Mouse (Mus musculus) thymus, adult 2 months (tissue): ENCODE data around the gene Rab12. TPM values are rescaled to one million over a fixed set of nuclear protein-coding genes. Genes with fewer than 3 reads are reported as not detected.
A peak's percentile ranks its signal among the peaks of the same experiment; 100 is the strongest.
"Not testable (repeated sequence)": the region's sequence is repeated elsewhere in the genome, so short reads cannot be mapped to it uniquely, and the experiment has no call there.

Experiments used
- DNase-seq: peaks from one replicate; pipeline ENCODE4 v3.0.0; 2021
- H3K27ac ChIP-seq: fragments of 200-500 bp; 2 replicates; pipeline ENCODE4 v1.5.1; 2012; ENCODE audit warnings: low read length, control low read depth; ENCODE audit not compliant: control insufficient read depth, insufficient read depth
- H3K27me3 ChIP-seq: fragments of 200-500 bp; 2 replicates; pipeline ENCODE4 v1.6.1; 2012; ENCODE audit warnings: mild to moderate bottlenecking, low read length, moderate library complexity, mixed read lengths; ENCODE audit not compliant: control insufficient read depth, insufficient read depth
- H3K36me3 ChIP-seq: fragments of 200-500 bp; 2 replicates; pipeline ENCODE4 v1.6.1; 2012; ENCODE audit warnings: mild to moderate bottlenecking, low read length, moderate library complexity; ENCODE audit not compliant: control insufficient read depth, insufficient read depth
- H3K4me1 ChIP-seq: fragments of 200-500 bp; replicated peaks from 2 replicates; pipeline ENCODE4 v1.6.1; 2012; ENCODE audit warnings: low read length; ENCODE audit not compliant: control insufficient read depth, insufficient read depth
- H3K4me3 ChIP-seq: fragments of 200-500 bp; 2 replicates; pipeline ENCODE4 v1.5.1; 2012; ENCODE audit warnings: mild to moderate bottlenecking, low read length, control low read depth, moderate library complexity; ENCODE audit not compliant: control insufficient read depth, insufficient read depth
- CTCF ChIP-seq: fragments of 200-500 bp; IDR thresholded peaks from 2 replicates; pipeline ENCODE4 v1.5.1; 2012; ENCODE audit warnings: mild to moderate bottlenecking, control low read depth, low read length, moderate library complexity, borderline replicate concordance; ENCODE audit not compliant: control insufficient read depth, poor library complexity, insufficient read depth; ENCODE audit errors: extremely low read depth
- POLR2A ChIP-seq: fragments of 200-500 bp; IDR thresholded peaks from 2 replicates; pipeline ENCODE4 v1.6.1; 2012; ENCODE audit warnings: mild to moderate bottlenecking, low read length, control low read depth, moderate library complexity; ENCODE audit not compliant: control insufficient read depth, poor library complexity, insufficient read depth; ENCODE audit errors: extremely low read depth
- WGBS: fragments of 180-500 bp; shearing (Covaris S2); methylation state at CpG from one replicate; pipeline ENCODE4 v1.1.7; 2018; 5-methylcytosine and 5-hydroxymethylcytosine counted together
- polyA plus RNA-seq: library from polyadenylated mRNA; depleted of rRNA; stranded (reverse); fragments of >200 nt; gene quantifications from 2 replicates; pipeline ENCODE4 v1.2.3, GENCODE M21; 2012

Gene Rab12
- polyA plus RNA-seq, 1 experiment: 23.2 TPM

- WGBS: 93% methylated on average over 5 of the region's 5 CpGs
- no peaks in the 10 kb centered on the region for H3K27me3 ChIP-seq
- TF ChIP-seq CTCF (no peak), POLR2A (no peak)
- H3K36me3 ChIP-seq: no peaks in the 10 kb centered on the region
- no peak overlapping the region for H3K4me3 ChIP-seq
- no peaks in the 10 kb centered on the region for H3K4me1 ChIP-seq
- DNase-seq: no peak
- H3K27ac ChIP-seq: no peak overlapping the region
Observed at GRCm38 (mm10) chr17:66550486-66550885, 31.0 kb upstream of the Rab12 start.

- Histone ChIP-seq H3K27ac (no peak overlapping the region), H3K4me1 (no peaks in the 10 kb centered on the region), H3K4me3 (no peak overlapping the region), H3K36me3 (no peaks in the 10 kb centered on the region), H3K27me3 (no peaks in the 10 kb centered on the region)
- TF ChIP-seq CTCF: no peak
- no peak for TF ChIP-seq POLR2A
- 70% methylated on average over 1 of the region's 1 CpGs for WGBS
- DNase-seq: no peak
Observed at GRCm38 (mm10) chr17:66532285-66532684, 12.8 kb upstream of the Rab12 start.

GRCm38 (mm10) chr17:66523396-66523795 lies 3.9 kb upstream of the Rab12 start:
- peaks cover 8% of the 10 kb centered on the region for H3K4me1 ChIP-seq
- DNase-seq: no peak
- H3K36me3 ChIP-seq: no peaks in the 10 kb centered on the region
- H3K4me3 ChIP-seq: no peak overlapping the region
- 89% methylated on average over 5 of the region's 5 CpGs for WGBS
- H3K27me3 ChIP-seq: no peaks in the 10 kb centered on the region
- no peak for TF ChIP-seq CTCF
- TF ChIP-seq POLR2A: no peak
- H3K27ac ChIP-seq: no peak overlapping the region

GRCm38 (mm10) chr17:66522631-66523030 lies 3.1 kb upstream of the Rab12 start:
- peaks cover 11% of the 10 kb centered on the region for H3K4me1 ChIP-seq
- not testable (repeated sequence) for H3K27me3 ChIP-seq, H3K36me3 ChIP-seq, H3K27ac ChIP-seq, H3K4me3 ChIP-seq, DNase-seq
- 88% methylated on average over 1 of the region's 1 CpGs for whole genome bisulfite sequencing

GRCm38 (mm10) chr17:66518877-66519553 lies 514 bp downstream of the Rab12 start:
- no peaks in the 10 kb centered on the region for H3K36me3 ChIP-seq
- TF ChIP-seq CTCF (no peak), POLR2A (no peak)
- H3K4me3 ChIP-seq: peak overlapping the region; percentile 88
- H3K4me1 ChIP-seq: peaks cover 11% of the 10 kb centered on the region
- no peaks in the 10 kb centered on the region for H3K27me3 ChIP-seq
- H3K27ac ChIP-seq: no peak overlapping the region
- no peak for DNase-seq
- under 1% methylated on average over 57 of the region's 57 CpGs for WGBS

GRCm38 (mm10) chr17:66516953-66517352 lies 2.6 kb downstream of the Rab12 start:
- TF ChIP-seq POLR2A (no peak), CTCF (no peak)
- Histone ChIP-seq H3K4me3 (no peak overlapping the region), H3K4me1 (peaks cover 14% of the 10 kb centered on the region), H3K36me3 (no peaks in the 10 kb centered on the region), H3K27ac (no peak overlapping the region; the same call in 1 of the 2 replicates), H3K27me3 (no peaks in the 10 kb centered on the region)
- 85% methylated on average over 4 of the region's 4 CpGs for WGBS
- DNase-seq: peak; percentile 35
